Mouse (Mus musculus) kidney, adult 2 months (tissue): ENCODE measurements around the gene Nkap.

Experiments
- CTCF ChIP-seq: fragments of 200-500 bp; conservative IDR thresholded peaks from 2 replicates; pipeline ENCODE4 v1.5.1; 2011; ENCODE audit warnings: low read depth, mild to moderate bottlenecking, control low read depth, low read length, moderate library complexity, mixed read lengths; ENCODE audit not compliant: insufficient read depth, insufficient read length
- POLR2A ChIP-seq: fragments of 200-500 bp; IDR thresholded peaks from one replicate; pipeline ENCODE4 v1.6.1; 2011; ENCODE audit warnings: low read depth, low read length, control low read depth

- TF ChIP-seq CTCF (no peak), POLR2A (no peak)
Measured at GRCm38 (mm10) chrX:37198676-37199075, 72.1 kb downstream of the Nkap start.
